Mouse (Mus musculus): ENCODE results near the gene B3gnt2.

B3gnt2 gene

DNA sequence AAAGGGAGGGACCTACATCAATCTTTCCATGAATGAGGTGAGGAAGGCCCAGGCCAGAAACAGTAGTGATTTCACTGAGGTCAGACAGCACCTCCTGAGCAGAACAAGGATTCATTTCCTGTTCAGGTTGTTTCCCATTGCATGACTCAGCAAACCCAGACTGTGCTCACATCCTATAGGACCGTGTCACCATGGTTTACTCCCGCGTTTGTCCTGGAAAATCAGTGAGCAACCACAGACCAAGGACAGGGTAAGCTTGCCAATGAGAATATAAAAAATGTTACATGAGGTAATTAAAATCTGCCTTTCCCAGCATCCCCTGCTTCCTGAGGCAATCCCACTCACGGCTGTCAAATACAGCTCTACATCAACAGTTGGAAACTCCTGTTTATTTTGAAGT lies 141.2 kb downstream of the B3gnt2 start:
- DNase-seq: no peak

DNA sequence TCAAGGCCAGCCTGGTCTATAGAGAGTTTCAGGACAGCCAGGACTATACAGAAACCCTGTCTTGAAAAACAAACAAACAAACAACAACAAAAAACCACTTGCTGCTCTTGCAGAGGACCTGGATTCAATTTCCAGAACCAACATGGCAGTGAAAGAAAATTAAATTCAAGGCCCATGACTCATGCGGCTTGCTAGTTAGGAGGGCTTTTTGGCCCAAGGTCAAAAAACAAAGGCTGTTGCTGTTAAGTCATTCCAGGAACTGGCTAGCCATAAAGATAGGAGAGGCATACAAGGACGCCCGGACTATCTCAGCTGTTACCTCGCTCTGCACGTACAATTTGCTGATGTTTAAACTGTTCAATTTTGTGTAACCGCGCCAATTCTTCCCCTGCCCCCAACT lies 142.7 kb downstream of the B3gnt2 start:
- DNase-seq: no peak

DNA sequence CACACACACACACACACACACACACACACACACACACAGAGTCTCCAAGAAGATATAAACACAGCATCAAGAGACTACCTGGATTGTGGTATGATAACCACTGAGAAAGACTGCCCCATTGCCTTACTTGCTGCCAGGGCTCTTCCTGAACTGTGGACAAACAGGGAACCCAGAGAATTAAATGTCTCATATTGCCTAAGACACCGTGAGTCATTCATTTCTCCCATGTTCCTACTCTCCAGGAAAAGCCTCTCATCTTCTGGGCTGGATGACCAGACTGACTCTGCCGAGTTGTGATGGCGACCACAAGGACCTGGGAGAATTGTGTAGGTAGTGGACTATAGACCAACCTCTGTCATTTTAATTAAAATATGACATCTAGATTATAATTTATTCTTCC lies 149.4 kb downstream of the B3gnt2 start:
- no peak for DNase-seq

DNA sequence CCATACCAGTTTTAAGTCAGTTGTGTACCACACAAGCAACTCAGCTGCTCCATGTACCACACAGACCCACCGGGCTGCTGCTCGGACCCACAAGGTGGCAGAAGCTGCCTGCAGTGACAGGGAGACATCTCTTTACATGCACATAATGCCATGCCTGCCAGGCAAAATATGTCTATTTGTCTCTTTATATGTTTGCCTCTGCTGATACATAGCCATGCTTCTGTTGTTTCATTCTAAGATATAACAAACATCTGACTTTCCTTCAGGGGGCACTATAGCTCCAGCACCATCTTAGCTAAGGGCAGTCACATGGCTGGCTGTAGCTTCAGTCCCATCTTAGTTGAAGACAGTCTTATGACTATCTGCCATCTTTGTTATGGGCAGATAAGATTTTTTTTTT lies 150.2 kb downstream of the B3gnt2 start:
- peak; percentile 49 to 54 for DNase-seq

All from lung, adult 18-20 months (tissue).